Mouse (Mus musculus) layer of hippocampus, adult 18-20 months (tissue): ENCODE results near the gene Ap4b1. TPM values are rescaled to one million over a fixed set of nuclear protein-coding genes. Genes with fewer than 3 reads are reported as not detected.

ENCODE experiments used
- DNase-seq, 2 experiments: peaks; one replicate each; pipeline ENCODE4 v3.0.0; 2022; ENCODE audit warnings: low spot score in 2 of 2
- total RNA-seq, 2 experiments: library from RNA; stranded (reverse); gene quantifications; 2 replicates each; pipeline ENCODE4 v1.2.3; 2021

The Ap4b1 gene
- total RNA-seq, 2 experiments from 2014 or later: 11.4 to 12.6 TPM

GRCm38 (mm10) chr3:103852565-103853299 lies 43.4 kb downstream of the Ap4b1 start:
- peak in 1 of 2 experiments; percentile 44 for DNase-seq

DNA sequence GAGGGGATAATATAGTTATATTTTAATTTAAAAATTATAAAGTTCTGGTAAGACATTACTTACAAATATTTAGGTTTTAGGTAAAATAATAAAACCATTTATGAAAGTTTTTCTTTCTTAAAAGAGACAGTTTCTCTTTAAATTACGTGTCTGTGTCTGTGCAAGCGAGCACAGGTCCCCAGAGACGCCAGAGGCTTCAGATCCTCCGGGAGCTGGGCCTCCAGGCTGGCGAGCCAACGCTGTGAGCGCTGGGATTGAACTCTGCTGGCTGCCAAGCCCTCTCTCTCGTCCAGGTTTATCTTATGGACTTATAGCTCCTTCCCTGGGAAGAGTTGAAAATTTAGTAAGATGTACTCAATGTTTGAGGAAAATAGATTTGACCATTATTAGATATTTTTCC lies 44.5 kb downstream of the Ap4b1 start:
- DNase-seq: no peak

DNA sequence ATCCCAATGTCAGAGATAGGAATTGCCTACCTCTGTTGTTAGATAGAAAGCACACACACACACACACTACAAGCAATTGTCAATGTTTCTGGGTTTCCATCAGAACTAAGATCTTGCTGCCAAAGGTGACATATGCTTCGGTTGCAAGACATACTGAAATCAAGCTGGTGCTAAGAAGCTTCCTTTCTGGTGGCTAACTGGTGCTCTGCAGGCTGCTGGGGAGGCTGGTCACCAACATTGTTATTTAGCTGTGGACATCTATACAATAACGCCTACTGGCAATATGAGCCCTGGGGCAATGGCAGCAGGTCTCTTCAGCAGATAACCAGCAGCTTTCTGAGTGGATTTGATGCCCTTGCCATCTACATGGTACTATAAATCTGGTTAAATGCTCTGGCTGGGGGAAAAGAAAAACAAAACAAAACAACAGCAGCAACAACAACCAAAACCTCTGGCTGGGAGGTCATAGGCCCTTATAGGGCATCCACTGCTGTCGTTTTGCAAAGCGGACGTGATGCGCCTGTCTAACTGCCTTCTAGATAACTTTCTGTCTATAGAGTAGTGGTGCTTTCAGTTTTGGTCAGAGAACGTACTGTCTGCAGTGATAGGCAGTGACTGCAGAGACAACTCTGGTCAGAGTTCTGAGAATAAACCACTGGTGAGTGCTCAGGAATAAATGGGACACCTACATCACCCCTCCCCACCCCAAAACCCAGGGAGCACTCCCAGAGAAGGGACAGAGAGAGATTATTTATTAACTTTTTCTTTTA lies 47.9 kb downstream of the Ap4b1 start:
- no peak for DNase-seq

DNA sequence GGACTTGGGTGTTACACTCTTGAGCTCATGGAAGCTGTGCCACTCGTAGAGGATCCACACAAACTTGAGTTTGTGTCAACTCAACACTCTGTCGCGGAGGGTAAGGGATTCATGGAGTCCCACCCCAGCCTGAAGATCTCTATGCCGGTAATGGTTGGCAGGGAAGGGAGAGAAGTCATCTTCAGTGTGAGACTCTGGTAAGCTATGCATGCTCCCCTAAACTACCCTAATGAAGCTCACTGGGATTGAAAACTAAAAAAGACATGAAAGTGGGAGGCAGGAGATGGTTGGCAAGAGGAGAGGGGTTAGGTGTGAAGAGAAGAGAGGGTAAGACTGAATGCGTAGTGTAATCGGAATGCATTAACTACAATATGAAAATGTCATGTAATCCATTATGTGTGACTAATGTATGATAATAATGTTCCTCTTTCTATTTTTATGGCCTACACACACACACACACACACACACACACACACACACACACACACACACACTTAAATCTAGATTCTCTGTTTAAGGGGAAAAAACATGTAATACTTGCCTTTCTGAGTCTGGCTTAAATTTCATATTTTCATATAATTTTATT lies 48.8 kb downstream of the Ap4b1 start:
- DNase-seq: no peak

DNA sequence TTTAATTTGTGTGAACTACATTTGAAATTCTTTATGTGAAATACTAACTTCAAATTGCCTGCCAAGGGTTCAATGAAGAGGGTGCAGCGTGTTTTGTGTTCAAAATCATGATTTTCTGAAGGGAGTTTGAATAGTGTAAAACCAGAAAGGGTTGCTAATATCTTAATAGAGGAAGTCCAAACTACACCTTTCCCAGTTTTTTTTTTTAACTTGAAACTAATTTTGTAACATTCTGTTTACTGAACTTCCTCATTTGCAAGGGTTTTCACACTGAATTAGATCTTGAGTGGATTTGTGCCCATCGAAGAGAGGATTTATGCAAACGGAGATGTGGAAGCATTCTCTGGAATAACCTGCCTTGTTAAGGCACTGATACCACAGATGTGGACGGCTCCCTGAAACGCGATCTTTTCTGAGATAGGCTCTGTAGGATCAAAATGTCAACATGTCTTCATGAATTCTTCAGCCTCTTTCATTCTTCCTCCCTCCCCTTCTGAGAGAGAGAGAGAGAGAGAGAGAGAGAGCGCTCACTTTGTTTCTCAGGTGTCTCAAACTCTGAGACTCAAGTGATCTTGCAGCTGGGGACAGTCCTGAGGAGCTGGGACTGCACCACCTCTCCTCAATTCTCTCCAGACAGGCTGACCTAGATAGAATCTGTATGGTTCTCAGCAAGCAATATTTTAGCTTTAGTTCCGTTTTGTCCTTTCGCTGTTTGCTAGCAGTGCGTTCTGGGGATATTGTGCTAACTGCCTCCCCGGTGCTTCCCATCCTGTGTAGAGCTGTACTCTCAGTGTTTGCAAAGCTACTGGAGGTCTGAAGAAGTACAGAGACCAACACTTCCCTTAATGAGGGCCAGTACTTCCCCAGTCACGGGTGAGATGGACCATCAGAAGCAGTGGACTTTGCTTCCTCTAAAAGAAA lies 49.8 kb downstream of the Ap4b1 start, which contains the start of gene Ptpn22:
TSS of gene Ptpn22 (plus strand) at position 915 of the 921 bp plus-strand sequence.
- no peak for DNase-seq

- DNase-seq: no peak
Measured at GRCm38 (mm10) chr3:103859851-103860391, 50.6 kb downstream of the Ap4b1 start.

GRCm38 (mm10) chr3:103862721-103863220 lies 53.5 kb downstream of the Ap4b1 start:
- no peak for DNase-seq

- no peak for DNase-seq
Measured at GRCm38 (mm10) chr3:103864200-103864599, 54.9 kb downstream of the Ap4b1 start.

DNA sequence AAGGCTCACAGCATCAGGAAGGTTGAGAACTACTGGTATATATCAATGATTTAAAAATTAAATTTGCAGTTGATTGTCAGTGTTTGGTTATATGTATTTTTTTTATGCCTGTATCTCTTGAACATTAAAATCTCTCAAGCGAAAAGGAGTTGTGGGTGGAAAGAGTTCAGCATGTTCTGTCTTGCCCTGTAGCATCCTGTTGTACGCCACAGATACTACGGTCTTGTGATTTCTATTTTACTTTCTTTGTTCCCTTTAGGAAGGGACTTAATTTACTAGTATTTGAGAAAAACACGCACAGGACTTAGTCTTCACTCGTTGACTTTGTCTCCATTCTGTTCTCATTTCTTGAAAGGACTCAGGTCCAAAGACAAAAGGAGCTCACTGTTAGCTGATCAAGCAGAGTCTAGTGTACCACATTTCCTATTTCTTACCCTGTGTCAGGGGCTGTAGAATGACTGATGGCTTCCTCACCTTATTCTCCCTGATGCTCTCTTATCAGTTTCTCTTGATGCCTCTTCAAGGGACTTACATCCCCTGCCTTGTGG lies 58.2 kb downstream of the Ap4b1 start:
- DNase-seq: no peak

DNA sequence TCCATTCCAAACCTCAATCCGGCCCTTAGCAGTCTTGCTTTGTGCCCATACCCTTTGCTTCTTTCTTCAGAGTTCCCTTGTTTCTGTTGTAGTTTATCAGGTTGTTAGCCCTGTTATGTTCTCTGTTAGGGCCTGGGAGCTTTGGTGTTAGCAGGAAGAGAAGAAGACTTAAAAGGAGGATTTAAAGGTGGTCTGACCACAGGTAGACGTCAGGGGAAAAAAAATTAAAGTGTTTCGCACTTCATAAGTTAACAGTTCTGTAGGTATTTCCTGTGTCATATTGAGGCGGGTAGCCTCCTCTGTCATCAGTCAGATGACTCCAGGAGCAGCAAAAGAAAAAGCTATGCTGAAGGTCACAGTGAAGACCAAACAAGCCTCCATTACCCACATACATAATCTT lies 58.7 kb downstream of the Ap4b1 start:
- DNase-seq: no peak

Other genes starting within 250 kb of the Ap4b1 start
- gene Syt6, start 234.3 kb upstream of the Ap4b1 start, total RNA-seq: 1 to 10 TPM; 6.4 to 8.5 TPM
- gene Atg4a-ps, start 163.5 kb upstream of the Ap4b1 start, total RNA-seq: 1 to 10 TPM in 1 of 2 experiments, under 1 TPM in 1; 0.18 to 1.2 TPM
- gene Olfml3, start 71.5 kb upstream of the Ap4b1 start, total RNA-seq: 10 to 100 TPM; 12.0 to 14.1 TPM
- not detected for gene Gm10964, start 70.2 kb upstream of the Ap4b1 start, total RNA-seq
- 100 to 1,000 TPM; 131 to 137 TPM for gene Hipk1, start 18.0 kb upstream of the Ap4b1 start, total RNA-seq
- gene Dclre1b, start 76 bp upstream of the Ap4b1 start, total RNA-seq: 10 to 100 TPM in 1 of 2 experiments, 1 to 10 TPM in 1; 9.0 to 12.2 TPM
- under 1 TPM; 0.42 to 0.79 TPM for gene Gm43064, start 53 bp downstream of the Ap4b1 start, total RNA-seq
- 1 to 10 TPM; 1.1 to 1.4 TPM for gene Bcl2l15, start 23.1 kb downstream of the Ap4b1 start, total RNA-seq
- under 1 TPM; 0.68 to 0.89 TPM for gene Ptpn22, start 50.3 kb downstream of the Ap4b1 start, total RNA-seq
- 10 to 100 TPM; 22.1 to 25.9 TPM for gene Rsbn1, start 104.6 kb downstream of the Ap4b1 start, total RNA-seq
- gene Phtf1, start 158.6 kb downstream of the Ap4b1 start, total RNA-seq: 10 to 100 TPM; 42.4 to 43.7 TPM